8 mouse cellular contexts compared by ENCODE assay signal in the genomic region with DNA sequence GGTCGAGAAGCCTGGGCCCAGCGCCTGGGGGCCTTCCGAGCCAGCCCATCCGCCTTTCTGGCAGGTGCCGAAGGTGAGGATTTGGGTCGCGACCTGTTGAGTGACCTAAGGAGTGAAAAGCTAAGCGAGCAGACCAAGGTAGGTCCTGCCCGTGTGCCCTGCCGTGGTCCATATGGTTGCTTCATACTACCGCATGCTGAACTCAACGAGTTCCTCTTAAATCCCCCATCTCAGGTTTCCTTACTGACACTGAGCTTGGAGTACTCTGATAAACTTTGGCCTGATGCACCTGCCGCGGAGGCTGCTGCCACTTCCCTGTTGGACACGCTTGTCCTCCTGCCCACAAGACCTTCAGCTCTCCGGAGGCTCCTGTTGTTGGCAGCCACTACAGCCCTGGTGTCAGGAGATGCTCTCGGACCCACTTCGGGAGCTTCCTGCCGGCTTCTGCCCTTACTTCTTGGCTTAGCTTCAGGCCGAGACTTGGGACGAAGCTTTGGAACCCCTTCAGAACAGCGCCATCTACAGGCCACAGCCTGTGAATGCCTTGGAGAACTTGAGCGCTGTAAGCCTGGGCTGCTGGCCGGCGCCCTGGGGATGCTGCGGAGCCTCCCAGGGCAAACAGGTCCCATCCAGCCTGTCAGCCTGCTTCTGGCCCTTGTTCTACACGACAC. TPM values are rescaled to one million over a fixed set of nuclear protein-coding genes. Genes with fewer than 3 reads are reported as not detected.
DNase-seq lines count a peak whose midpoint lies in the region; ATAC-seq and TF ChIP-seq lines count a peak whose summit lies in the region.

No protein-coding gene starts in this region.

- peaks cover 32% of the 10 kb centered on the region for H3K27me3 ChIP-seq in CH12.LX (replicated peaks)
- H3K27me3 ChIP-seq in forebrain, embryonic 10.5 days (ENCODE audit: poor library complexity, severe bottlenecking) = peaks cover 51% of the 10 kb centered on the region
- H3K27me3 ChIP-seq in heart, embryonic 16.5 days (ENCODE audit: control insufficient read depth, insufficient read depth, low read length) = peaks cover 14% of the 10 kb centered on the region
- H3K27me3 ChIP-seq in liver, embryonic 14.5 days (ENCODE audit: control insufficient read depth, insufficient read depth, low read length) = no peaks in the 10 kb centered on the region; the same call in 1 of the 2 replicates
- H3K27me3 ChIP-seq in stomach, embryonic 15.5 days (replicated peaks) = no peaks in the 10 kb centered on the region

- in situ Hi-C loops in CH12.LX (cut with MboI; ENCODE audit: low pct_ligation_motif_present, low pct_unique_long_range_greater_than_20kb, low sequenced_read_pairs) = no loop called here

- WGBS in forebrain, embryonic 10.5 days = 7% methylated on average over 27 of the region's 27 CpGs
- 6% methylated on average over 27 of the region's 27 CpGs for WGBS in heart, embryonic 16.5 days
- 5% methylated on average over 27 of the region's 27 CpGs for WGBS in liver, embryonic 14.5 days (ENCODE audit: insufficient replicate concordance)
- 7% methylated on average over 27 of the region's 27 CpGs for WGBS in stomach, embryonic 15.5 days

- H3K9me3 ChIP-seq in CH12.LX (replicated peaks; ENCODE audit: low read length) = no peaks in the 10 kb centered on the region
- H3K9me3 ChIP-seq in forebrain, embryonic 10.5 days = no peaks in the 10 kb centered on the region
- no peaks in the 10 kb centered on the region for H3K9me3 ChIP-seq in heart, embryonic 16.5 days (replicated peaks; ENCODE audit: control insufficient read depth, low read length)
- no peaks in the 10 kb centered on the region for H3K9me3 ChIP-seq in liver, embryonic 14.5 days (ENCODE audit: control insufficient read depth, low read length)
- no peaks in the 10 kb centered on the region for H3K9me3 ChIP-seq in stomach, embryonic 15.5 days

- no peak; the same call in 1 of the 2 replicates for ATAC-seq in heart, embryonic 16.5 days (replicated peaks; ENCODE audit: extremely low read depth, insufficient read depth, low FRiP score)
- peak; percentile 26 for ATAC-seq in liver, embryonic 14.5 days (ENCODE audit: insufficient read depth)
- no peak for ATAC-seq in stomach, embryonic 15.5 days (ENCODE audit: insufficient read depth, low FRiP score, low read depth)

- dilution Hi-C loops in CH12.LX (cut with MboI; ENCODE audit: extremely low pct_ligation_motif_present, extremely low pct_unique_long_range_greater_than_20kb, low sequenced_read_pairs) = no loop called here

- peak; percentile 46 for TF ChIP-seq RAD21 in CH12.LX (IDR thresholded peaks at IDR 0.05; ENCODE audit: low read depth, low read length)

- H3K36me3 ChIP-seq in CH12.LX (replicated peaks in 1 of 2; ENCODE audit: control insufficient read depth in 1 of 2, insufficient read depth in 1 of 2, low read length in 1 of 2) = peaks cover 26 to 34% of the 10 kb centered on the region in 2 experiments
- 0 out of 2 replicates have a peak, but pooled peaks cover 4% of the 10 kb centered on the region for H3K36me3 ChIP-seq in forebrain, embryonic 10.5 days (replicated peaks)
- peaks cover 9% of the 10 kb centered on the region for H3K36me3 ChIP-seq in heart, embryonic 16.5 days (ENCODE audit: control insufficient read depth, insufficient read depth)
- no peaks in the 10 kb centered on the region for H3K36me3 ChIP-seq in liver, embryonic 14.5 days (replicated peaks; ENCODE audit: control insufficient read depth, insufficient read depth, low read depth)
- peaks cover 3% of the 10 kb centered on the region; the same call in 1 of the 2 replicates for H3K36me3 ChIP-seq in stomach, embryonic 15.5 days

- TF ChIP-seq CTCF in CH12.LX (conservative IDR thresholded peaks at IDR 0.05 in 1 of 2, IDR thresholded peaks at IDR 0.05 in 1 of 2; ENCODE audit: low read depth in 2 of 2, low read length in 2 of 2) = peak; percentile 61 to 89
- TF ChIP-seq CTCF in liver, embryonic 14.5 days (IDR thresholded peaks at IDR 0.05; ENCODE audit: low read depth) = peak; percentile 99

- peaks cover 7 to 22% of the 10 kb centered on the region in 2 experiments for H3K4me1 ChIP-seq in CH12.LX (ENCODE audit: control insufficient read depth in 1 of 2, insufficient read depth in 2 of 2)
- peaks cover 32% of the 10 kb centered on the region for H3K4me1 ChIP-seq in forebrain, embryonic 10.5 days
- peaks cover 5% of the 10 kb centered on the region for H3K4me1 ChIP-seq in heart, embryonic 16.5 days (ENCODE audit: control insufficient read depth, insufficient read depth, low read length)
- H3K4me1 ChIP-seq in liver, embryonic 14.5 days (replicated peaks; ENCODE audit: control insufficient read depth in 2 of 2, insufficient read depth in 2 of 2, low read length in 1 of 2) = peaks cover 3 to 8% of the 10 kb centered on the region in 2 experiments
- H3K4me1 ChIP-seq in stomach, embryonic 15.5 days = peaks cover 25% of the 10 kb centered on the region

- peak overlapping the region; percentile 73 to 87 (median 78) for H3K4me3 ChIP-seq in CH12.LX (replicated peaks in 1 of 3; ENCODE audit: low read depth in 2 of 3, low read length in 2 of 3, poor library complexity in 1 of 3)
- H3K4me3 ChIP-seq in forebrain, embryonic 10.5 days = peak overlapping the region; percentile 82
- H3K4me3 ChIP-seq in heart, embryonic 16.5 days (ENCODE audit: low read length) = peak overlapping the region; percentile 65
- peak overlapping the region; percentile 67 to 83 for H3K4me3 ChIP-seq in liver, embryonic 14.5 days (ENCODE audit: insufficient read depth in 1 of 2, low read depth in 2 of 2, low read length in 2 of 2)
- peak overlapping the region; percentile 82 for H3K4me3 ChIP-seq in stomach, embryonic 15.5 days (replicated peaks)

- TF ChIP-seq EP300 in CH12.LX (IDR thresholded peaks at IDR 0.05; ENCODE audit: low read length) = no peak
- TF ChIP-seq EP300 in liver, embryonic 14.5 days (IDR thresholded peaks at IDR 0.05; ENCODE audit: low read depth) = no peak

- peak overlapping the region; percentile 98 for H3K4me2 ChIP-seq in CH12.LX (ENCODE audit: insufficient read depth, low read depth, poor library complexity, severe bottlenecking)
- H3K4me2 ChIP-seq in heart, embryonic 16.5 days (ENCODE audit: low read depth, low read length) = peak overlapping the region; percentile 96
- H3K4me2 ChIP-seq in liver, embryonic 14.5 days (ENCODE audit: low read depth) = peak overlapping the region; percentile 93
- peak overlapping the region; percentile 99 for H3K4me2 ChIP-seq in stomach, embryonic 15.5 days

- 0 out of 2 replicates have a peak, but pooled peaks cover 5% of the 10 kb centered on the region for H3K79me2 ChIP-seq in CH12.LX (replicated peaks; ENCODE audit: control insufficient read depth, extremely low read depth, insufficient read depth, poor library complexity, severe bottlenecking)

- DNase-seq in CH12.LX (ENCODE audit: extremely low read depth) = peak; percentile 92
- peak; percentile 89 for DNase-seq in c-Kit-positive CD71-negative TER-119-negative erythroid progenitor cells, embryonic 14.5 days (ENCODE audit: low read depth)
- DNase-seq in forebrain, embryonic 10.5 days (ENCODE audit: extremely low spot score, low spot score) = peak; percentile 87
- peak; percentile 83 to 88 for DNase-seq in kidney, postnatal 25 days
- peak; percentile 78 to 86 (median 81) for DNase-seq in liver, embryonic 14.5 days (ENCODE audit: low read depth in 3 of 3, low spot score in 3 of 3)
- peak; percentile 88 for DNase-seq in neural tube, embryonic 10.5 days (ENCODE audit: extremely low spot score, low spot score)

- H3K9ac ChIP-seq in CH12.LX (ENCODE audit: insufficient read depth, low read depth) = peak overlapping the region; percentile 88
- H3K9ac ChIP-seq in heart, embryonic 16.5 days (ENCODE audit: low read length) = peak overlapping the region; percentile 81
- peak overlapping the region; percentile 85 for H3K9ac ChIP-seq in liver, embryonic 14.5 days (replicated peaks)
- no peak overlapping the region for H3K9ac ChIP-seq in stomach, embryonic 15.5 days

- H3K27ac ChIP-seq in CH12.LX (ENCODE audit: insufficient read depth, low read depth) = peak overlapping the region; percentile 94
- H3K27ac ChIP-seq in forebrain, embryonic 10.5 days = peak overlapping the region; percentile 89
- H3K27ac ChIP-seq in heart, embryonic 16.5 days (ENCODE audit: low read length) = peak overlapping the region; percentile 92
- peak overlapping the region; percentile 79 for H3K27ac ChIP-seq in liver, embryonic 14.5 days
- peak overlapping the region; percentile 97 for H3K27ac ChIP-seq in stomach, embryonic 15.5 days

- no peak for TF ChIP-seq POLR2A in CH12.LX (IDR thresholded peaks at IDR 0.05; ENCODE audit: low read depth, low read length)

RNA-seq across cellular contexts. Expression of a gene that starts 0.8 kb away (rescaled TPM):
- 9.6 and 10.6 TPM in 2 replicates for total RNA-seq in CH12.LX (2012; rRNA removed)
- total RNA-seq in CH12.LX (2014; rRNA removed) = 3.2 and 3.6 TPM in 2 replicates
- 6.5 and 8.5 TPM in 2 replicates for polyA plus RNA-seq in CH12.LX (2012; ENCODE audit: insufficient read length, low read depth)
- 2.0 TPM in 2 replicates for polyA plus RNA-seq in forebrain, embryonic 10.5 days (2016; fragmentation: Nextera tagmentation; extraction: Ambion mirVana)
- 3.8 and 4.0 TPM in 2 replicates for polyA plus RNA-seq in heart, embryonic 16.5 days (2015; fragmentation: Nextera tagmentation; extraction: Ambion mirVana)
- 1.3 and 1.5 TPM in 2 replicates for polyA plus RNA-seq in liver, embryonic 14.5 days (2012; rRNA removed)
- 1.4 and 1.8 TPM in 2 replicates for polyA plus RNA-seq in liver, embryonic 14.5 days (2014; fragmentation: Nextera tagmentation; extraction: Ambion mirVana)
- polyA plus RNA-seq in stomach, embryonic 15.5 days (2015; fragmentation: Nextera tagmentation; extraction: Ambion mirVana) = 7.1 and 8.3 TPM in 2 replicates

RNA-seq across cellular contexts. Expression of a gene that starts 8.2 kb away (rescaled TPM):
- total RNA-seq in CH12.LX (2012; rRNA removed) (not detected in 2 replicates), CH12.LX (2014; rRNA removed) (not detected in 2 replicates)
- polyA plus RNA-seq in CH12.LX (2012; ENCODE audit: insufficient read length, low read depth) = not detected in 2 replicates
- polyA plus RNA-seq in forebrain, embryonic 10.5 days (2016; fragmentation: Nextera tagmentation; extraction: Ambion mirVana) = 0.37 and 0.52 TPM in 2 replicates
- polyA plus RNA-seq in heart, embryonic 16.5 days (2015; fragmentation: Nextera tagmentation; extraction: Ambion mirVana) = 0.54 and 0.61 TPM in 2 replicates
- polyA plus RNA-seq in liver, embryonic 14.5 days (2012; rRNA removed) = 0.01 and 0.02 TPM in 2 replicates
- not detected in 2 replicates for polyA plus RNA-seq in liver, embryonic 14.5 days (2014; fragmentation: Nextera tagmentation; extraction: Ambion mirVana)
- polyA plus RNA-seq in stomach, embryonic 15.5 days (2015; fragmentation: Nextera tagmentation; extraction: Ambion mirVana) = 14.6 and 17.8 TPM in 2 replicates

RNA-seq across cellular contexts. Expression of a gene that starts 33.1 kb away (rescaled TPM):
- total RNA-seq in CH12.LX (2012; rRNA removed) (124 and 164 TPM in 2 replicates), CH12.LX (2014; rRNA removed) (51.3 and 54.2 TPM in 2 replicates)
- 75.4 and 79.0 TPM in 2 replicates for polyA plus RNA-seq in CH12.LX (2012; ENCODE audit: insufficient read length, low read depth)
- polyA plus RNA-seq in forebrain, embryonic 10.5 days (2016; fragmentation: Nextera tagmentation; extraction: Ambion mirVana) = 187 and 200 TPM in 2 replicates
- 76.7 and 80.0 TPM in 2 replicates for polyA plus RNA-seq in heart, embryonic 16.5 days (2015; fragmentation: Nextera tagmentation; extraction: Ambion mirVana)
- 69.9 and 87.7 TPM in 2 replicates for polyA plus RNA-seq in liver, embryonic 14.5 days (2012; rRNA removed)
- polyA plus RNA-seq in liver, embryonic 14.5 days (2014; fragmentation: Nextera tagmentation; extraction: Ambion mirVana) = 115 and 129 TPM in 2 replicates
- 124 and 144 TPM in 2 replicates for polyA plus RNA-seq in stomach, embryonic 15.5 days (2015; fragmentation: Nextera tagmentation; extraction: Ambion mirVana)

RNA-seq across cellular contexts. Expression of a gene that starts 41.4 kb away (rescaled TPM):
- total RNA-seq in CH12.LX (2012; rRNA removed) (44.9 and 46.5 TPM in 2 replicates), CH12.LX (2014; rRNA removed) (75.4 and 106 TPM in 2 replicates)
- polyA plus RNA-seq in CH12.LX (2012; ENCODE audit: insufficient read length, low read depth) = 50.1 and 62.8 TPM in 2 replicates
- 64.9 and 67.9 TPM in 2 replicates for polyA plus RNA-seq in forebrain, embryonic 10.5 days (2016; fragmentation: Nextera tagmentation; extraction: Ambion mirVana)
- 30.3 and 31.8 TPM in 2 replicates for polyA plus RNA-seq in heart, embryonic 16.5 days (2015; fragmentation: Nextera tagmentation; extraction: Ambion mirVana)
- polyA plus RNA-seq in liver, embryonic 14.5 days (2012; rRNA removed) = 21.0 and 25.6 TPM in 2 replicates
- polyA plus RNA-seq in liver, embryonic 14.5 days (2014; fragmentation: Nextera tagmentation; extraction: Ambion mirVana) = 8.5 and 10.0 TPM in 2 replicates
- polyA plus RNA-seq in stomach, embryonic 15.5 days (2015; fragmentation: Nextera tagmentation; extraction: Ambion mirVana) = 42.2 and 49.1 TPM in 2 replicates

RNA-seq across cellular contexts. Expression of a gene that starts 58.3 kb away (rescaled TPM):
- total RNA-seq in CH12.LX (2012; rRNA removed) (2.7 and 2.8 TPM in 2 replicates), CH12.LX (2014; rRNA removed) (0.75 and 0.96 TPM in 2 replicates)
- polyA plus RNA-seq in CH12.LX (2012; ENCODE audit: insufficient read length, low read depth) = 1.2 and 2.4 TPM in 2 replicates
- polyA plus RNA-seq in forebrain, embryonic 10.5 days (2016; fragmentation: Nextera tagmentation; extraction: Ambion mirVana) = 7.0 and 7.9 TPM in 2 replicates
- polyA plus RNA-seq in heart, embryonic 16.5 days (2015; fragmentation: Nextera tagmentation; extraction: Ambion mirVana) = 17.2 and 18.3 TPM in 2 replicates
- 9.0 and 9.3 TPM in 2 replicates for polyA plus RNA-seq in liver, embryonic 14.5 days (2012; rRNA removed)
- 4.7 and 5.5 TPM in 2 replicates for polyA plus RNA-seq in liver, embryonic 14.5 days (2014; fragmentation: Nextera tagmentation; extraction: Ambion mirVana)
- polyA plus RNA-seq in stomach, embryonic 15.5 days (2015; fragmentation: Nextera tagmentation; extraction: Ambion mirVana) = 8.8 and 11.1 TPM in 2 replicates
